Mouse (Mus musculus) hindbrain, embryonic 14.5 days (tissue): ENCODE results near the gene Ddn. TPM values are rescaled to one million over a fixed set of nuclear protein-coding genes. Genes with fewer than 3 reads are reported as not detected.

Experiments
- ATAC-seq: fragments of 200-750 bp; cut with Nextera tagmentation; 2 replicates; pipeline ENCODE4 v1.8.0; 2017; ENCODE audit warnings: moderate number of reproducible peaks, mild to moderate bottlenecking, moderate TSS enrichment, moderate library complexity; ENCODE audit not compliant: low FRiP score
- DNase-seq: peaks from one replicate; pipeline ENCODE4 v3.0.0-alpha.2; 2015; ENCODE audit warnings: low spot score
- H3K27ac ChIP-seq: fragments of 300-500 bp; sonication (generic); 2 replicates; pipeline ENCODE4 v1.5.1; 2014; ENCODE audit warnings: mild to moderate bottlenecking, moderate library complexity
- H3K27me3 ChIP-seq: fragments of 300-500 bp; sonication (generic); 2 replicates; pipeline ENCODE4 v1.6.1; 2014; ENCODE audit warnings: mild to moderate bottlenecking, low read length, mixed read lengths; ENCODE audit not compliant: control insufficient read depth, insufficient read depth
- H3K36me3 ChIP-seq: fragments of 300-500 bp; sonication (generic); replicated peaks from 2 replicates; pipeline ENCODE4 v1.6.1; 2014; ENCODE audit not compliant: control insufficient read depth, insufficient read depth
- H3K4me1 ChIP-seq: fragments of 300-500 bp; sonication (generic); replicated peaks from 2 replicates; pipeline ENCODE4 v1.6.1; 2014; ENCODE audit warnings: antibody characterized with exemption, low read length, mixed read lengths; ENCODE audit not compliant: control insufficient read depth, insufficient read depth
- H3K4me2 ChIP-seq: fragments of 300-500 bp; sonication (generic); replicated peaks from 2 replicates; pipeline ENCODE4 v1.6.1; 2014; ENCODE audit warnings: mild to moderate bottlenecking, moderate library complexity
- H3K4me3 ChIP-seq: fragments of 300-500 bp; sonication (generic); replicated peaks from 2 replicates; pipeline ENCODE4 v1.5.1; 2014; ENCODE audit warnings: mild to moderate bottlenecking, low read length
- H3K9ac ChIP-seq: fragments of 300-500 bp; sonication (generic); 2 replicates; pipeline ENCODE4 v1.6.1; 2014
- H3K9me3 ChIP-seq: fragments of 300-500 bp; sonication (generic); 2 replicates; pipeline ENCODE4 v1.6.1; 2016; ENCODE audit warnings: low read length; ENCODE audit not compliant: control insufficient read depth
- WGBS: fragments of 180-500 bp; shearing (Covaris S2); extraction: QIAGEN DNeasy Blood & Tissue Kit; methylation state at CpG from one replicate; pipeline ENCODE4 v1.1.7; 2014; 5-methylcytosine and 5-hydroxymethylcytosine counted together
- polyA plus RNA-seq: library from polyadenylated mRNA; unstranded; fragments of >200 nt; fragmentation: Nextera tagmentation; extraction: Ambion mirVana; gene quantifications from 2 replicates; pipeline ENCODE4 v1.2.1, GENCODE M21; 2014

The Ddn gene
- polyA plus RNA-seq: 0.59 and 0.64 TPM in 2 replicates

GRCm38 (mm10) chr15:98809390-98809789 lies at the start of gene Ddn:
Ddn (minus strand) TSS chr15:98809490.
- Histone ChIP-seq H3K36me3 (peaks cover 26% of the 10 kb centered on the region), H3K4me3 (peak within 1 kb of the TSS; percentile 44; the same call in 1 of the 2 replicates), H3K27ac (no peak within 1 kb of the TSS), H3K4me1 (peaks cover 29% of the 10 kb centered on the region), H3K9ac (peak within 1 kb of the TSS; percentile 40), H3K9me3 (no peaks in the 10 kb centered on the region), H3K27me3 (peaks cover 67% of the 10 kb centered on the region), H3K4me2 (peak within 1 kb of the TSS; percentile 79)
- ATAC-seq (no peak), DNase-seq (no peak)
- 39% methylated on average over 3 of the region's 3 CpGs for WGBS

GRCm38 (mm10) chr15:98854214-98854613 lies 44.9 kb upstream of the Ddn start:
- 96% methylated on average over 16 of the region's 16 CpGs for WGBS
- no peaks in the 10 kb centered on the region for H3K4me1 ChIP-seq
- H3K9me3 ChIP-seq: no peaks in the 10 kb centered on the region
- no peaks in the 10 kb centered on the region for H3K27me3 ChIP-seq
- H3K9ac ChIP-seq: no peak overlapping the region
- no peak overlapping the region for H3K27ac ChIP-seq
- no peak for ATAC-seq
- no peak overlapping the region for H3K4me2 ChIP-seq
- peaks cover 100% of the 10 kb centered on the region for H3K36me3 ChIP-seq
- no peak overlapping the region for H3K4me3 ChIP-seq
- no peak for DNase-seq

- no peak overlapping the region for H3K9ac ChIP-seq
- 93% methylated on average over 28 of the region's 28 CpGs for WGBS
- DNase-seq (no peak), ATAC-seq (no peak)
- no peaks in the 10 kb centered on the region for H3K9me3 ChIP-seq
- no peak overlapping the region for H3K27ac ChIP-seq
- H3K36me3 ChIP-seq: peaks cover 100% of the 10 kb centered on the region
- no peak overlapping the region for H3K4me2 ChIP-seq
- H3K27me3 ChIP-seq: no peaks in the 10 kb centered on the region
- no peak overlapping the region for H3K4me3 ChIP-seq
- H3K4me1 ChIP-seq: no peaks in the 10 kb centered on the region
Measured at GRCm38 (mm10) chr15:98853161-98853937, 44.1 kb upstream of the Ddn start.

GRCm38 (mm10) chr15:98852733-98853132 lies 43.4 kb upstream of the Ddn start:
- H3K36me3 ChIP-seq: peaks cover 100% of the 10 kb centered on the region
- H3K9me3 ChIP-seq: no peaks in the 10 kb centered on the region
- WGBS: 88% methylated on average over 8 of the region's 9 CpGs
- H3K4me3 ChIP-seq: no peak overlapping the region
- no peak for DNase-seq
- H3K27ac ChIP-seq: no peak overlapping the region
- H3K27me3 ChIP-seq: no peaks in the 10 kb centered on the region
- H3K4me1 ChIP-seq: no peaks in the 10 kb centered on the region
- H3K9ac ChIP-seq: no peak overlapping the region
- no peak for ATAC-seq
- no peak overlapping the region for H3K4me2 ChIP-seq

- Histone ChIP-seq H3K9me3 (no peaks in the 10 kb centered on the region), H3K4me1 (no peaks in the 10 kb centered on the region), H3K9ac (no peak overlapping the region), H3K36me3 (peaks cover 100% of the 10 kb centered on the region), H3K4me2 (no peak overlapping the region), H3K4me3 (no peak overlapping the region), H3K27ac (no peak overlapping the region), H3K27me3 (no peaks in the 10 kb centered on the region)
- WGBS: 94% methylated on average over 9 of the region's 9 CpGs
- no peak for ATAC-seq
- no peak for DNase-seq
Measured at GRCm38 (mm10) chr15:98852071-98852470, 42.8 kb upstream of the Ddn start.

GRCm38 (mm10) chr15:98851229-98851818 lies 42.0 kb upstream of the Ddn start:
- no peak overlapping the region for H3K9ac ChIP-seq
- peaks cover 100% of the 10 kb centered on the region for H3K36me3 ChIP-seq
- no peaks in the 10 kb centered on the region for H3K27me3 ChIP-seq
- no peak for DNase-seq
- no peaks in the 10 kb centered on the region for H3K9me3 ChIP-seq
- 91% methylated on average over 21 of the region's 21 CpGs for WGBS
- no peak overlapping the region for H3K4me3 ChIP-seq
- no peak overlapping the region for H3K4me2 ChIP-seq
- H3K27ac ChIP-seq: no peak overlapping the region
- no peaks in the 10 kb centered on the region for H3K4me1 ChIP-seq
- no peak for ATAC-seq

- no peaks in the 10 kb centered on the region for H3K27me3 ChIP-seq
- H3K4me1 ChIP-seq: no peaks in the 10 kb centered on the region
- H3K36me3 ChIP-seq: peaks cover 100% of the 10 kb centered on the region
- no peaks in the 10 kb centered on the region for H3K9me3 ChIP-seq
- H3K4me3 ChIP-seq: no peak overlapping the region
- WGBS: 91% methylated on average over 14 of the region's 14 CpGs
- no peak overlapping the region for H3K9ac ChIP-seq
- no peak overlapping the region for H3K4me2 ChIP-seq
- DNase-seq (no peak), ATAC-seq (no peak)
- H3K27ac ChIP-seq: no peak overlapping the region
Measured at GRCm38 (mm10) chr15:98850668-98851067, 41.4 kb upstream of the Ddn start.

GRCm38 (mm10) chr15:98849956-98850600 lies 40.8 kb upstream of the Ddn start:
- no peaks in the 10 kb centered on the region for H3K4me1 ChIP-seq
- ATAC-seq: no peak
- H3K27me3 ChIP-seq: no peaks in the 10 kb centered on the region
- DNase-seq: no peak
- 94% methylated on average over 16 of the region's 16 CpGs for WGBS
- no peak overlapping the region for H3K4me3 ChIP-seq
- no peak overlapping the region for H3K4me2 ChIP-seq
- H3K9me3 ChIP-seq: no peaks in the 10 kb centered on the region
- no peak overlapping the region for H3K9ac ChIP-seq
- peaks cover 100% of the 10 kb centered on the region for H3K36me3 ChIP-seq
- H3K27ac ChIP-seq: no peak overlapping the region

GRCm38 (mm10) chr15:98849165-98849564 lies 39.9 kb upstream of the Ddn start:
- Histone ChIP-seq H3K27me3 (no peaks in the 10 kb centered on the region), H3K36me3 (peaks cover 100% of the 10 kb centered on the region), H3K9ac (no peak overlapping the region), H3K4me2 (no peak overlapping the region), H3K27ac (no peak overlapping the region), H3K4me1 (no peaks in the 10 kb centered on the region), H3K9me3 (no peaks in the 10 kb centered on the region), H3K4me3 (no peak overlapping the region)
- ATAC-seq: no peak
- WGBS: 96% methylated on average over 11 of the region's 11 CpGs
- DNase-seq: no peak
